Mouse (Mus musculus) adrenal gland, postnatal 10 days (tissue): Measurements from ENCODE around the gene Pde5a. TPM values are rescaled to one million over a fixed set of nuclear protein-coding genes. Genes with fewer than 3 reads are reported as not detected.

Experiments
- DNase-seq: peaks from one replicate; pipeline ENCODE4 v3.0.0; 2021; ENCODE audit warnings: mixed read lengths
- total RNA-seq, 2 experiments: library from RNA; stranded (reverse); gene quantifications; 2 replicates each; pipeline ENCODE4 v1.2.3; 2021

Pde5a gene
- total RNA-seq, 2 experiments from 2014 or later = 20.4 to 21.2 TPM

DNA sequence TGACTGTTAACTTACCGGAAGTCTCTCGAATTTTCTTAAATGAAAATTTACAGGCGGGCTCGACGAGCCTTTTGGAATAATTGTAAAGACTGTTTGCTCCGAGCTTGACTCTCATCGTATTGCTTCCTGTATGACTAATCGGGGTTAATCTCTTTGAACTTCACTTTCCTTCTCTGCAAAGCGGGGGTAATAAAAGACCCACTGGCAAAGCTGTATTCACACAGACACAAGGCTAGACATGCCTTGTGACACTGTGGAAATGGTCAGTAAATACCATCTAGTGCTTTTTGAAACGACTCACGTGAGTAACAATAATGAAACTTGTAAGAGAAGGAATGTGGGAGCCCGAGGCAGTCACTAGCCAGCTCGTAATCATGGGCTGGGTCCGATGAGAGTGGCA, 35.0 kb downstream of the Pde5a start:
- DNase-seq = no peak

DNA sequence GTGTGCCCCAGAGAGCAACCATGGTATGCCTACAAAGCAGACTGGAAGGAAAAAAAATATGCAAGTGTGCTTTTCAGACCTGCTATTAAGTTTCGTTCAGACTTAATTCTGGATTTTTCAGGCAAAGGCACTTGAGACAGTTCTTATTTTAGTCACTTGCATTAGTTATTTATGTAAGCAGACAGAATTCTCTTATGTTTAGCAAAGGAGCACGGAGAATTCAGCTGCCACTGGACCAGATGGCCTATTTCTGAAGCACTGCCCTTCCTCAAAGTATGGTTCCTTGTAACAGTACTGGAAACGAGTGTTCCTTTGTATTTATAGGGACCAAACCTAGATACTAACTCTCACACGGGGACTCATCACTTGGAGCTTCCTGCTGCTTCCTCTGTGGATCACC, 38.2 kb downstream of the Pde5a start:
- no peak for DNase-seq

DNA sequence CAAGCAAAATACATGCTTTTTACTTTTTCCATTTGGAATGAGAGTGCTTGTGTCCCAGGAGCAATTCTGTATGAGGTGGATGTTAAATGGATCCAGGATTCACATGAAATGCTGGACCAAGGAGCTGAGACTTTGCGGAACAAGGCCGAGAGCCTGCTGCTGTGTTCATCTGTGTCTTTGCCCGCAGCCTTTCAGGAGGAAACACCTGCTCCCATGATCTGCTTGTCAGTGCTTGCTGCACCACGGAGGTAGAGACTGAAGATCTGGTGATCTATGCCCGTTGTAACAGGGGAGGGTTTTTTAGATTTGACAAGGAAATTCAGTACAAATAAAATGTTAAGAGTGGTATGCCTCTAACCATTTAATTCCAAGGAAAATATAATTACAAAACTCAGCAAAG, 39.1 kb downstream of the Pde5a start:
- DNase-seq = no peak

DNA sequence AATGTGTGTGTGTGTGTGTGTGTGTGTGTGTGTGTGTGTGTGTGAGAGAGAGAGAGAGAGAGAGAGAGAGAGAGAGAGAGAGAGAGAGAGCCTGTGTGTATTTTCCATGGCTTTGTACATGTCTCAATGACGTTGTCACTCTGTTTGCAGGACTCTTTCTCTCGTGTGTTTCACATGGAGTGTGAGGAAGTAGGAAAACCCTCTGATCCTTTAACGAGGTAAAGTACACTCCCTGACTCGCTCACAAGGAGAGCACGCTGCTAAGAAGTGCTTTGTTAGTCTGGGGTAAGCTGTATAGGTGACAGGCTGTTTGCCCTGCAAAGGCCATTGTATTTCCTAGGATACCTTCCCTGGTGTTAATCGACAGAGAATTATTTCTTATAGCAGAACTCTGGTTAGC, 52.7 kb downstream of the Pde5a start:
- no peak for DNase-seq

DNA sequence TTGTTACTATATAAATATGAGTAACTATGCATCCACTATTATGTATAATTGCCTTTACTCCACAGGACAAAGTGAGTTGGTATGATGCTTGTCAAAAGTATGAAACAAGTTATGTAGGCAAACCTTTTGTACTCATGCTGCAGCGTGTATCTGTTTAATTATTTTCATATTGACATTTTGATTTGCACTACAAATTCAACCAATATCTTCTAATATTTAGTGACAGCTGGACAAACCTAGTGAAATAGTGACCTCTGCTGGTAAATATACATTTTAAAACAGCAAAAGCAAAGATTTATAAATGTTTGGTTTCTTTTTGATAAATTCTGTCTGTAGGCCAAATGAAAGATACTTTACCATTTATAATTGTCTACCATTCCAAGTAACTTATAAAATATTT, 55.5 kb downstream of the Pde5a start:
- DNase-seq = no peak

DNA sequence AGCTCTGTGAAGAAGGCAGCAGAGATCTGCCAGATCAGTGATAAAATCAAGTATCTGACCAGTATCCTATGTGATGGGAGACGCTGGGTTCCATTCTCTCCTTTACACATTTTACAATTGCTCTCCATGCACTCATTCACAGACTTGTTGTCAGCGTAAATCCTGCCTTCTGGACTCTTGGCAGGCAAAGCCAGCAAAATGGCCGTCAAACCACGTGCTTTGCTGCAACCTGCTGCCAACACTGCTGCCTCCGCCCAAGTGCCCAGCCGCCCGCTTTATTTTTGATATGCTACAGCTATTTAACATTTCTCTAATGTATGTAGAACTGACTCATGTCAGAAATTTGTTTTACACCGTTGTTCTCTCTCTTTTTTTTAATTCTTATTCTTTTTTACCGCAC, 59.6 kb downstream of the Pde5a start:
- no peak for DNase-seq

DNA sequence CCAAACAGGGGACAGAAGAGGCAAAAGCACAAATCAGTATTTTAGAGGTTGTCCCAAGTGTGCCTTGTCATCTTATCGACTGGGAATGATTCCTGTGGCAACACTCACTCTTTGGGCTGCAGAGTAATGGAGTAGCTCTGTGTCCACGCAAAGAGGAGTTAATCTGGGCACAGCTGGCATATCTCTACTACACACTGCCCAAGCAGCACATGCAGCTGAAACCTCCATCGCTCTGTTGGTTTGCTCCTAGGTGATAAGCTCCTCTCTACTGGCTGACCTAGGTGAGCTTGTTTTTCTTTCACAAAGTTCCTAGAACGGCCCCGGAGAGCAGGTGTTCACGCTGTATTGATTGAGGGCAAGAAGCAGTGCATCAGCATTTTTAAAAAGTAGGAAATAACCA, 60.8 kb downstream of the Pde5a start:
- no peak for DNase-seq

DNA sequence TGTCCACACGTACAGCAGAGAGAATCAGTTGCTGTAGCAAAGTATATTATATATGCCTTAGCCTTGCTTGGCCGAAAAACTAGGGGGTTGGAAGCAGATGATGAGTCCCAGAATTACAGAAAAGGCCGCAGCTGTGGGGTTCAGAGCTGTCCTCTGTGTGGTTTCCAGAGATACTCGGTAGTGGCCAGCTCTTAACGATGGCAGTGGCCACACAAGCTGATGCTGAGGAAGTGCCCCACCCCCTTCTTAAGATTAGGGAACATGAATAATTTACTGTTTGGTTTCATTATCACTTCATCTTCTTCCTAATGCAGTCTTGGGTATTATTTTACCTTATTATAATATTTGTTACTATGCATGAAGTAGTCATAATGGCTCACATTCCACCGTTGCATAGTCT, 71.3 kb downstream of the Pde5a start:
- no peak for DNase-seq

DNA sequence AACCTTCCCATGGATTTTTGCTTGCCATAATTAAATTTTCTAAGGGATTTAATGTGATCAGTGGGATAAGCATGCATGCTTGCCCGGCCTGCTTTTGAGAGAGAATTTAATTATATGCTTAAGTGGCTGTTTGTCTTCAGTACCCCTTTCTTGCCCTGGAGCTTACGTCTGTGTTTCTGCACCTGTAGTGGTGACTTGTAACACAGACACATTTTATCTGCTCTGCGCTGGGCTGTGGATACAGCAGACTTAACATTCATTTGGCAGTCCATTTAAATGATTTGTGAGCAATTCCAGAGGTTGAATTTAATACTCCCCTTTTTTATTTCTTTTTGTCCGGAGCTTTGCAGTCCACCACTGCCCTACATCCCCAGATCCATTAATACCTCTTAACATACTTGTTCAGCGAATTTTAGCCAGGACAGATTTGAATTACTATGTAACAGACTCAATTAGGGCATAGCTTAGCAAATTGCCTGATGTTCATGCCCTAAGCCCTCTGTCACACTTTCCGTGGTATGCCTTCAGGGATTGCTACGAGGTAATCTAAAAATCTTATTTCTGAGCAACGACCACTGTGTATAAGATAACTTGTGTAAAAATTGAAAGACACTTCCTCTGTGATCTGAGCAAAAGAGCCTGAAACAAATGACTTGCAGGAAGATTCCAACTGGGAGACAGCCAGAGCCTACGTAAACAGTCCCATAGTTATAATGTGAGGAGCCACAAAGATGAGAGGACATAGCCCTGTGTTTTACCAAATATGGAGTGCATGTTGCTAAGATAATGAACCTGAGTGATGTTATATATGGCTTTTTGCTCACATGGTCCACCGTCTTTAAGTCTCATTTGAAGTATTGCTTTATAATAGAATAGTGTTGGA, 72.0 kb downstream of the Pde5a start:
- no peak for DNase-seq

DNA sequence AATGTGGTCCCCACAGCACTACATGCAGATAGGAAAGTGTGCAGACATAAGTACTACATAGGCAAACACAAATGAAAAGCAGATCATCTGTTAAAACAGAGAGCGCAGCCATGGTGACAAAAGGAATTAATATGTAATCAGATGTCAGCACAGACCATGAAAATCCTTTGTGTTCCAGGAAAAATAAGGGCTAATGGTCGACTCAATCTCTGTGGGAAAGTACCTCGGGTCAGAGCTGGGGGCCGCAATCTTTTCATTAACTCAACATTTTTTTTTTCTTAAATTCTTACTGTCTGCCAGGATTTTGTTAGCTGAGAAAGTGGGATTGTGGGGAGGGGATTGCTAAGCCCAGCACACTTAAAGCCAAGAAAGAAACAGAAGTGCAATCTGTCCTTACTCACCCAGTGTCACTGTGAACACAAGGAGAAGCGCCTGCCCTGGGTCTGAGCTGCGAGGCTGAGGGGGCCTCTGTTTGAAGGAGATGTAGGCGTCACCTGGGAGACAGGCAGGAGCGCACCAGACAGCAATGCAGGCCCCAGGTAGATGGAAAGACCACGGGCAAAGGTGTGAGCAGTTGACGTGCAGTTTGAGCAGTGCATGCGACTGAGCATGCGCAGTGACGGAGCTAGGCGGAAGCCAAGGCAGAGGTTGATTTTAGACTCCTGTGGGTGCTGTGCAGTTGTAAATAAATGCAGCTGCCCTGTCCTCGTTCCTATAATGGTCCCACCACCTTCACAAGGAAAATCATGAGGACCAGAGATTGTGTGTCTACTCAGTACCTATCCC, 72.9 kb downstream of the Pde5a start:
- no peak for DNase-seq

DNA sequence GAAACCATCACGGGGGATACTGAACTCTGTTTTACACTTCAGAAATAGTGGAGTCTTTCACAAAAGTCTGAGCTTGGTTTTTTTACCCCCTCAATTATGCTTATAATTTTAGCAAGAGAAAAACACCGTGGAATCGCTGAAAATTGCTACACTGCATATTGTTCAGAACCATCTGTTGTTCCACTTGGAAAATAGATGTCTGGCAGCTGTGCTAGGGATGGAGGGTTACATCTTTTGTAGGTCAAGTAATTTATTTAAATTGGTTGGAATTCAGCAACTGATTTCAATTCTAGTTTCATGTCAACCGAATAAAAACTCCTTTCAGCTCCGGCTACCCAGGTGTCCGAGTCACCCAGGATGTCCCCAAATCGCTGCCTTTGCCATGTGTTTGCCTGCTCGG, 78.6 kb downstream of the Pde5a start:
- no peak for DNase-seq

DNA sequence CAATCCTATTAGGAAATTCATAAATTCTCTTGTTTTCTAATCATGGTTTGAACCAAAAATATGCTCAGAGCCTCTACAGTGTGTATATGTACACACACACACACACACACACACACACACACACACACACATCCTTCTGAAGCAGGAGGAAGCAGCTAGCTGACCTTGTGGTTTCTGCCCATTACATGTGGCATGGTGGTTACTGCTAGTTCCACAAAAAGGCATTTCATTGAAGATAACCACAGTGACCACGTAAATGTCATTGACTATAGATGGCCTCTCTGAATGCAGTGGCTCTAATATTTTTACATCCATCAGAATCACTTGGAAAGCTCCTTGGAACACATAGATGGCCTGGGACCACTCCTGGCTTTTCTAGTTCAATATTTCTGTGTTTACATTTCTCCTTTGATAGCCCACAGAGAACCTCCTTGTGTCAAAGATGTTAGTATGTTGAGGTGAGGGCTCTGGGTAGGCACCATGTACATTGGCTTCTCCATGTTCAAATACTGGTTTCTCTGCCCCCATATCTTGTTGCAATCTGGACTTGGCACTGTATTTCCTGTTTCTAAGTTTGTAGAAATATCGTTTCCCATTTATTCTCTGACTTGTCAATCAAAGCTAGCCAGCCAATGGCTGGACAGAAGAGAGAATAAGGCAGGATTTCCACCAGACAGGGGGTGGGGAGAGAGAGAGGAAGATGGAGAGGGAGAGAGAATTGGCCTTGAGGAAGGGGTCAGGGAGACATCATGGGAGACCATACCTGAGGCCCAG, 81.5 kb downstream of the Pde5a start:
- no peak for DNase-seq

DNA sequence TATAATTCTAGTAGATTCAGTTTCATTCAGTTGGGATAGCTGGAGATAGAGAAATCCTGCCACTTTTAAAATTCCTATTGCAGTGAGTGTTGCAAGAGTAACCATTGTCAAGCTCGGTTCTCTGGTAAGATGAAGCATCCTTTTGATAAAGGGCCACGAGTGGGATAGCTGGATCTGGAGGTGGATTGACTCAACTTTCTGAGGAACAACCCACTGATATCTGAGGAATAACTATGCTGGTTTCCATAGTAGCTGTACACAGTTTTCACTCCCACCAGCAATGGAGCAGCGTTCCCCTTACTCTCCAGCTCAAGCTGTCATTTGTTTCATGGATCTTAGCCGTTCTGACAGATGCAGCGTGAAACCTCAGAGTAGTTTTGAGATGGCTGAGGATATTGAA, 82.2 kb downstream of the Pde5a start:
- no peak for DNase-seq

DNA sequence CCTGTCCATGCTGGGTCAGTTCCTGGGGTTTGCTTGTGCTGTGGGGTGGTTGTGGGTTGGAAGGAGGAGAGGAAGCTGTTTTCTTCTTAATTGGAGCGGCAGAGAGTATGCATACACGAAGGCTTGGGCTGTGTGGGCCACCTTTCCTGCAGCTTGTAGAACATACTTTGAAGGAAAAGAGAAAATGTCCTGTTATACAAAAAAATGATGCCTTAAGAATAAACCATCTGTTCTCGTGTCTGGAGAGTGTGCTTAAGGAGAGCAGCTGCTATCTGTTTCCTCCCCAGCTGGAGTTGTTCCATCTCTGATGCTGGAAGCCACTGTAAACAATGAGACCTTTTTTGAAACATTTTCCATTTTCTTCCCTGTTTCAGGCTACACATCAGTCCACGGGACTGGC, 85.8 kb downstream of the Pde5a start:
- no peak for DNase-seq

DNA sequence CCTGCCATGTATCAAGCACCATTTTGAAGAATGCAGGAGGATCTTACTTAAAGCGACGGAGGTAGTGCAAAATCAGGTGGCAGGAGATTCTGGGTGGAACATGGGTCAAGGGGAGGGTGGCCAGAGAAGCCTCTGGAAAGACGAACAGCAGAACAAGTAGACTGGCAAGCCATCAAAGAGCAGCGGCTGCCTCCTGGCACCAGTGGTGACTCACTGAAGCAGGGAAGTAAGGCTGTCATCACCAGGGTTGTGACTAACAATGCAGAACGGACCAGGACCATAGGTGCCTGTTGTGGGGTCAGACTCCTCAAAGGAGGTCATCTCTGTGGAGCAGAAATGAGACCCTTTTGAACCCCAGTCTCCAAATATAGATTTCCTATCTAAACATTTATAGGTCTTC, 89.5 kb downstream of the Pde5a start:
- DNase-seq = peak; percentile 41

DNA sequence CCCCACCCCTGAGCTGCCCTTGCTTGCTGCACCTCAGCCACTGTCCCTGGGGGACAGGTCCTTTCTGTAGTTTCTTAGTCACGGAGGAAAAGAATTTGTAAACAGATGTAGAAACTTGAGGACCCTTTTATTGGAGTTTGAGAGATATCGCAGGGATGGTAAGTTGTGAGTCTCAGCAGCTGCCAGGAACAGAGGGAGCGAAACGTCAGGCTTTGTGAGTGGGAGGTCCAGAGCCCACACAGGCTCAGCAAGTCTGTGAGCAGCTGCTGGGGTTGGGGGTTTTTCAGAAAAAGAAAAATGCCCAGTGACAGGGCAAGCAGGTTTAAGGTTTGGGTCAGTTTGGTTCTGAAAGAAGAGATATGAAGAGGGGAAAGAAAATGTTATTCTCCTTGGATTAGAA, 92.0 kb downstream of the Pde5a start:
- no peak for DNase-seq

DNA sequence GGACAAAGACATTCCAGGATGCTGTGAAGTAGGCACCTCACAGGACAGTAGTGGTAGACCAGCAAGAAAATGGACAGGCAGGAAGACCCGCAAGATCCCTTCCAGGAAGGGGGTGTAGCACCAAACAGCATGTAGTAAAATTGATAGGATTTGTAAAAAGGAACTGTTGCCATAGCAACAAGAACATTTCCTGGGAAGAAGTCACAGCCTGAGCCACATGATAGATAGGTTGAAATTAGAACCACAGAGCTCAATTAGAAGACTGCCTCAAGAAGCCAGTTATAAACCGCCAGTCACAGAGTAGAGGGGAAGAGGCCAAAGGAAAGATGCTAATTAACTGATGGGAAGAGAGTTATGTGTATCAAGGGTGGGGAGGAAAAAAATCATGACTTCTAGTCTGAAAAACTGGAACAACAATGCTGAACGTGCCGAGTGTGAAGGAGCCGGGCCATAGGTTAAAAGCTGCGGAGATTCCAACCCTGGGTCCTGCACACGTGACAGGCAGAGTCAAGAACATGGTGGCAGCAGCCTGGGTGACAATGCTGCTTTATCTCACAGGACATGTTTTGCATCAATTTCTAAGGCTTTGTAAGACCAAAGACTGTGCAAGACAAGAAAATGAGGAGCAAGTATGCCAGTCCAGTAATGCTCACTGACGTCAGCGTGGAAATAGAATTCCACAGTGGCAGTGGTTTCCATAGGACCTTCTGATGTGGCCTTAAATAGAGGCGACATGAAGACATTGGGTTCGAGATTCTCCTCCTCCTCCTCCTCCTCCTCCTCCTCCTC, 99.7 kb downstream of the Pde5a start:
- DNase-seq = no peak

DNA sequence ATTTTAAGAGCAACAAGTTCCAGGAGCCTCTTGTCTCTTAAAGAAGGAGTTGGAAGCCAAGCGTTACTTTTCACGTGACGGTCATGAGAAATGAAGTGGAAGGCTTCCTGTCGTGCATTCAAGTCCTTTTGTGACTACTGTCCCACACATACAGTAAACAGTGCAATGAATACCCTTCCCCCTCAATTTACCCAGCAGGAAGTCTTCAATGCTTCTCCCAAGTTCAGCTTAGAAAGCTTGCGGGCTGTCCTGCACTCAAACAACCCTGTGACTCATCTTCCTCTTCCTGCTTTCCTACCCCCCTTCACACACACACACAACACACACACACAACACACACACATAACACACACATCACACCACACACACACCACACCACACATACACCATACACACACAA, 105.8 kb downstream of the Pde5a start:
- no peak for DNase-seq

DNA sequence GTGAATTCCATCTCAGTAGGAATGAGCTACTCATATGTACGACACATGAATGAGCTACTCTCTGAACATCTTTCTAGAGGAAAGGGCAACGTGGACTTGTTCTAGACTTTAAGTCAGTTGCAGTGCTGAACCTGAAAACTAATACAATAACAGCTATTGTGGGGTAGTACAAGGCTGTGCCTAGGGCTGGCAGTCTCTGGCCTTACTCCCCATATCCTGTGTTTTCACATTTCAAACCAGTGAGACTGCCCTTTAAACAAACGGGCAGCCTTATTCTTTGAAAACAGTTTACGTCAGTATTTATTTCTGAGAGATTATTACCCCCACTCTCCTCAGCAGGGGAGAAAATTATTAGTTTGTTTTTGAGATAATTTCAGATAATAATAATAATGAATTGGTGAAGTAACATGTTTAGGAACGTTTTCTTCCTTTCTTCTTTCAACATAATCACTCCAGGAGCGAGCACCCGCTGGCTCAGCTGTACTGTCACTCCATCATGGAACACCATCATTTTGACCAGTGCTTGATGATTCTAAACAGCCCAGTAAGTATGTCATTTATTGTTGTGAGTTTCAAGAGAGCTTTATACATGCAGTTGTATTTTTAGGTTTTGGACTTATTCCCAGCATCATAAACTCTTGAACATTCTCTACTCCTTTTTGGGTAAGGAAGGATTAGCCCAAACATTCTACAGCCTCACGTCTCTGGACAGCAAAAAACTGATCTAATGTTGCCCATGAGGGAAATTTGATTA, 106.5 kb downstream of the Pde5a start:
- DNase-seq = no peak

DNA sequence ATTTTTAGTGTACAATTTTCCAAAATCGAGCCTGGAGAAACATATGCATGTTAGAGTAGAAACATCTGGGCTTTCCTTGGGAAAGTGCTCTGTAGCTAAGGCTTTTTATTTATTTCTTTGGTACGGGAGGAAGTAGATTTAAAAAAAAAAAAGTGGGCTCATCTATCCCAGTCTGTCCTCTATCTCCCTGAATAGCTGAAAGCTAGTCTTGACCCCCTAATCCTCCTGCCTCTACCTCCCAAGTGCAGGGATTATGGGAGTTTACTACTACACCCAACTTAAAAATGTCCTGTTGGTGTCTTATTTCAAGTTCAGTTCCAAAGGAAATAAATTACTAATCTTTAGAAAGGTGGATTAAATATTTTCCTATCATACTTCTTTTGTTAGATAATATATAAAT, 108.9 kb downstream of the Pde5a start:
- no peak for DNase-seq

DNA sequence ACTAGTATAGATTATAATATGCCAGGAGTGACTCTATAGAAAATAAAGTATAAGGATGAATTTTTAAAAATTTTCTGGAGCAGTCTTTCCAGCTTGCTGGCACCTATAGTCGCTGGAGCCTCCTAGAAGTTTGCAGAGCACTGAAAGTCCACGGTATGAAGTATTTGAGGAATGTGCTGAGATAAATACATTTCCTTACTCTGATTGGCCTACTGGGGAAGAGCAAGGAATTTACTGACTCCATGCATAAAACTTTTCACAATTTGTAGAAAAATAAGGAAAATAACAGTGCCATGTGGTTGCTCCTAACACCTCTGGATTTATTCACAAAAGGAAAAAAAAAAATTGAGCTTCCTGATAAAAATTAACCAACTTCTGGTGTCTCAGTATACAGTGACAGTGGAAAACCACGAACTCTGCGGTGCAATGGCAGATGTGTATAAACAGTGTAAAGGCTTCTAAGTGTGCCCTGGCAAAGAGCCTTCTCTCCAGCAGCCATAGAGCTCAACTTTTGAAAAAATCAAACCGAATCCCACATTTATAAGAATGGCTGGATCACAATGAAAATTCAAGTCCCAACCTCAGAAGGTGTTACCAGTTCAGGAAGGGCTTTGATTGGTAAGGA, 119.8 kb downstream of the Pde5a start:
- no peak for DNase-seq
